Mouse (Mus musculus) G1E (cell line): Measurements from ENCODE around the gene Kifap3.

Experiments used
- CTCF ChIP-seq: IDR thresholded peaks from 2 replicates; pipeline ENCODE4 v1.5.1; 2012; ENCODE audit warnings: low read depth, low read length, inconsistent platforms, mixed read lengths
- GATA1 ChIP-seq: IDR thresholded peaks from 2 replicates; pipeline ENCODE4 v1.6.1; 2012; ENCODE audit warnings: borderline replicate concordance, low read length, inconsistent platforms, mixed read lengths
- GATA2 ChIP-seq: IDR thresholded peaks from 2 replicates; pipeline ENCODE4 v1.6.1; 2012; ENCODE audit warnings: low read depth, low read length, inconsistent platforms, borderline replicate concordance
- POLR2AphosphoS5 ChIP-seq: IDR thresholded peaks from 2 replicates; pipeline ENCODE4 v1.6.1; 2012; ENCODE audit warnings: low read depth, low read length, inconsistent platforms; ENCODE audit not compliant: insufficient replicate concordance
- TAL1 ChIP-seq: conservative IDR thresholded peaks from 2 replicates; pipeline ENCODE4 v1.6.1; 2012; ENCODE audit warnings: low read depth, low read length, inconsistent platforms, mixed read lengths

DNA sequence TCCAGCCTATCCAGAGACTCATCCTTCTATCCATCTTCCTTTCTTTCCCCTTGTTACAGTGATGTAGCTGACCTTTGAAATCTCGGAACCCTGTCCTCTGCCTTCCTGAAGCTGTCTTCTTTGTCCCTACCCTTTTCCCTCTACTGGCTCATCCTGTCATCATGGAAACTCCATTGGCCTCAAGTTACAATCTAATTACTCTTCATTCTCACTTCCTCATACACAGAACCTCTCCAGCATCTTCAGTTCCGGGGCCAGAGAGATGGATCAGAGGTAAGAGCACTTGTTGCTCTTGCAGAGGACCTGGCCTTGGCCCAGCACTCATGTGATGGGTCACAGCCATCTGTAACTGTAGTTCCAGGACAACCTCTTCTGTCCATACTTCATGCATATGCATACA is 120.8 kb downstream of the Kifap3 start:
- TF ChIP-seq CTCF (no peak), TAL1 (no peak), GATA1 (no peak), GATA2 (no peak), POLR2AphosphoS5 (no peak)
